Mouse (Mus musculus): ENCODE results near the gene Mfsd9.

Gene Mfsd9

GRCm38 (mm10) chr1:40790324-40791141 lies at the start of gene Mfsd9:
Mfsd9 (minus strand) TSS chr1:40790687.
- peak; percentile 61 for DNase-seq (ENCODE audit: low read depth, low spot score)

GRCm38 (mm10) chr1:40835468-40835867 lies 45.0 kb upstream of the Mfsd9 start:
- DNase-seq (ENCODE audit: low read depth, low spot score), result no peak

GRCm38 (mm10) chr1:40830712-40831507 lies 40.4 kb upstream of the Mfsd9 start:
- DNase-seq (ENCODE audit: low read depth, low spot score), result no peak

GRCm38 (mm10) chr1:40829213-40829914 lies 38.9 kb upstream of the Mfsd9 start:
- DNase-seq (ENCODE audit: low read depth, low spot score), result no peak

GRCm38 (mm10) chr1:40825826-40826225 lies 35.3 kb upstream of the Mfsd9 start:
- DNase-seq (ENCODE audit: low read depth, low spot score), result no peak

- no peak for DNase-seq (ENCODE audit: low read depth, low spot score)
Measured at GRCm38 (mm10) chr1:40824936-40825335, 34.4 kb upstream of the Mfsd9 start.

GRCm38 (mm10) chr1:40824517-40824916 lies 34.0 kb upstream of the Mfsd9 start:
- no peak for DNase-seq (ENCODE audit: low read depth, low spot score)

GRCm38 (mm10) chr1:40815071-40815845 lies 24.8 kb upstream of the Mfsd9 start:
- DNase-seq (ENCODE audit: low read depth, low spot score), result no peak

- DNase-seq (ENCODE audit: low read depth, low spot score), result no peak
Measured at GRCm38 (mm10) chr1:40808643-40809042, 18.2 kb upstream of the Mfsd9 start.

GRCm38 (mm10) chr1:40805891-40806290 lies 15.4 kb upstream of the Mfsd9 start:
- DNase-seq (ENCODE audit: low read depth, low spot score), result no peak

GRCm38 (mm10) chr1:40805351-40805750 lies 14.9 kb upstream of the Mfsd9 start, which contains the start of gene Tmem182:
Tmem182 (plus strand) TSS chr1:40805601.
- DNase-seq (ENCODE audit: low read depth, low spot score), result no peak

- DNase-seq (ENCODE audit: low read depth, low spot score), result no peak
Measured at GRCm38 (mm10) chr1:40804118-40804517, 13.6 kb upstream of the Mfsd9 start.

GRCm38 (mm10) chr1:40802759-40803158 lies 12.3 kb upstream of the Mfsd9 start:
- DNase-seq (ENCODE audit: low read depth, low spot score), result no peak

- DNase-seq (ENCODE audit: low read depth, low spot score), result no peak
Measured at GRCm38 (mm10) chr1:40800908-40801307, 10.4 kb upstream of the Mfsd9 start.

- no peak for DNase-seq (ENCODE audit: low read depth, low spot score)
Measured at GRCm38 (mm10) chr1:40799121-40799520, 8.6 kb upstream of the Mfsd9 start.

GRCm38 (mm10) chr1:40797348-40797747 lies 6.9 kb upstream of the Mfsd9 start:
- no peak for DNase-seq (ENCODE audit: low read depth, low spot score)

GRCm38 (mm10) chr1:40795508-40795907 lies 5.0 kb upstream of the Mfsd9 start:
- DNase-seq (ENCODE audit: low read depth, low spot score), result no peak

GRCm38 (mm10) chr1:40789666-40790233 lies 737 bp downstream of the Mfsd9 start:
- DNase-seq (ENCODE audit: low read depth, low spot score), result no peak

GRCm38 (mm10) chr1:40788956-40789355 lies 1.5 kb downstream of the Mfsd9 start:
- no peak for DNase-seq (ENCODE audit: low read depth, low spot score)

GRCm38 (mm10) chr1:40785876-40786445 lies 4.5 kb downstream of the Mfsd9 start:
- no peak for DNase-seq (ENCODE audit: low read depth, low spot score)

GRCm38 (mm10) chr1:40784306-40784705 lies 6.2 kb downstream of the Mfsd9 start:
- no peak for DNase-seq (ENCODE audit: low read depth, low spot score)
